Mouse (Mus musculus): Measurements from ENCODE around the gene A330070K13Rik. TPM values are rescaled to one million over a fixed set of nuclear protein-coding genes. Genes with fewer than 3 reads are reported as not detected.

The A330070K13Rik gene
- polyA plus RNA-seq, 1 experiment = not detected

- no peak overlapping the region for H3K27ac ChIP-seq (ENCODE audit: insufficient read depth, low read length)
- TF ChIP-seq CTCF (IDR thresholded peaks at IDR 0.05; ENCODE audit: borderline replicate concordance, insufficient read depth, low read length) (no peak), POLR2A (IDR thresholded peaks at IDR 0.05; ENCODE audit: low read depth, low read length) (no peak)
- H3K4me3 ChIP-seq (ENCODE audit: insufficient read depth, low read length) = no peak overlapping the region
- no peaks in the 10 kb centered on the region for H3K4me1 ChIP-seq (ENCODE audit: control insufficient read depth, insufficient read depth, low read length)
Measured at GRCm38 (mm10) chr5:130333566-130333965, 50.9 kb downstream of the A330070K13Rik start.

DNA sequence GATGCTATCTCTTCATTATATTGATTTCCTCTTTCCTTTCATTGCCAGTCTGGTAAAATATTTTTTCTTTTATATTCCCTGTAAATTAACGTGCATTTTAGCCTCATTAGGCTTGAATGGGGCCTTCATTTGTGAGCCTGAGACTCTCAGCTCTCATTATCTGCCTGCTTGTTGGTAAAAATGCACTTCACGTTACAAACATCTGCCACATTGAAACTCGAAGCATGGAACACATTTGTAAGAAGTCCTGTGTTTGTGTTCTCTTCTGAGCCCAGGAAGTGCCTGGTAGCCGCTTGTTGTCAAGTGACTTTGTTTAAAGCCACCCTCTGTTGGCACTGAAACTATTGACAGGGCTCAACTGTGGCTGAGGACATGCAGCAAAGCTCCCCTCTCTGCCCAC, 53.2 kb downstream of the A330070K13Rik start:
- no peak for TF ChIP-seq POLR2A (IDR thresholded peaks at IDR 0.05; ENCODE audit: low read depth, low read length)
- no peak for TF ChIP-seq CTCF (IDR thresholded peaks at IDR 0.05; ENCODE audit: borderline replicate concordance, insufficient read depth, low read length)
- no peak overlapping the region for H3K4me3 ChIP-seq (ENCODE audit: insufficient read depth, low read length)
- H3K27ac ChIP-seq (ENCODE audit: insufficient read depth, low read length) = no peak overlapping the region
- H3K4me1 ChIP-seq (ENCODE audit: control insufficient read depth, insufficient read depth, low read length) = no peaks in the 10 kb centered on the region

DNA sequence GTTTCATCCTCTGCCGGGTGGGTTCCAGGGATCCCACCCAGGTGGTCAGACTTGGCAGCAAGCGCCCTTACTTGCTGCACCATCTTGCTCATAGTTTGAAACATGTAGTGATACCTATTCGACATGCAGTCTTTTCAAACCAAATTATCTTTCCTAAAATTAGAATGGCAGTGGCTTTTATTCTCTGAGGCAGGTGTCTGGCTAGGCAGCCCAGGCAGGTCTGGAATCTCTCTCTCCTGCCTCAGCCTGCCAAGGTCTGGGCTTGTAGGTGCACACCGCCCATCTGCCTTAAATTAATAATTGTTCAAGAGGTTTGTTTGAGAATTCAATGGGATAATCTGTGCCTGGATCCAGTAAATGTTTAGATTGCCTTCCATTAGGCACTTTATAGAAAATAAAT, 53.6 kb downstream of the A330070K13Rik start:
- H3K27ac ChIP-seq (ENCODE audit: insufficient read depth, low read length) = no peak overlapping the region
- no peak overlapping the region for H3K4me3 ChIP-seq (ENCODE audit: insufficient read depth, low read length)
- no peaks in the 10 kb centered on the region for H3K4me1 ChIP-seq (ENCODE audit: control insufficient read depth, insufficient read depth, low read length)
- no peak for TF ChIP-seq CTCF (IDR thresholded peaks at IDR 0.05; ENCODE audit: borderline replicate concordance, insufficient read depth, low read length)
- TF ChIP-seq POLR2A (IDR thresholded peaks at IDR 0.05; ENCODE audit: low read depth, low read length) = no peak

- no peak overlapping the region for H3K27ac ChIP-seq (ENCODE audit: insufficient read depth, low read length)
- TF ChIP-seq CTCF (IDR thresholded peaks at IDR 0.05; ENCODE audit: borderline replicate concordance, insufficient read depth, low read length) = no peak
- no peak for TF ChIP-seq POLR2A (IDR thresholded peaks at IDR 0.05; ENCODE audit: low read depth, low read length)
- no peak overlapping the region for H3K4me3 ChIP-seq (ENCODE audit: insufficient read depth, low read length)
- no peaks in the 10 kb centered on the region for H3K4me1 ChIP-seq (ENCODE audit: control insufficient read depth, insufficient read depth, low read length)
Measured at GRCm38 (mm10) chr5:130329889-130330288, 54.5 kb downstream of the A330070K13Rik start.

Other genes with a start within 250 kb of the A330070K13Rik start
- gene Kctd7, start 239.8 kb downstream of the A330070K13Rik start, polyA plus RNA-seq (2011; ENCODE audit: insufficient read length, low read depth, missing spikeins) = 3.6 and 4.4 TPM in 2 replicates
- gene Rabgef1, start 212.8 kb downstream of the A330070K13Rik start, polyA plus RNA-seq (2011; ENCODE audit: insufficient read length, low read depth, missing spikeins) = 21.8 and 27.7 TPM in 2 replicates
- gene Tmem248, start 167.6 kb downstream of the A330070K13Rik start, polyA plus RNA-seq (2011; ENCODE audit: insufficient read length, low read depth, missing spikeins) = 42.9 and 54.2 TPM in 2 replicates
- gene Sbds, start 129.1 kb downstream of the A330070K13Rik start, polyA plus RNA-seq (2011; ENCODE audit: insufficient read length, low read depth, missing spikeins) = 56.5 and 75.7 TPM in 2 replicates
- 15.2 and 19.7 TPM in 2 replicates for gene Tyw1, start 129.0 kb downstream of the A330070K13Rik start, polyA plus RNA-seq (2011; ENCODE audit: insufficient read length, low read depth, missing spikeins)
- not detected in 2 replicates for gene Caln1, start 15.2 kb downstream of the A330070K13Rik start, polyA plus RNA-seq (2011; ENCODE audit: insufficient read length, low read depth, missing spikeins)

Measured in embryonic fibroblast, embryonic 13.5 days (primary cell).